Mouse (Mus musculus) kidney, adult 9 months (tissue): ENCODE data around the gene Ephb2.

ENCODE experiments used
- DNase-seq: peaks from one replicate; pipeline ENCODE4 v3.0.0; 2022

The Ephb2 gene

GRCm38 (mm10) chr4:136756486-136756885 lies 79.3 kb downstream of the Ephb2 start:
- DNase-seq: no peak

GRCm38 (mm10) chr4:136755364-136755811 lies 80.4 kb downstream of the Ephb2 start:
- no peak for DNase-seq

GRCm38 (mm10) chr4:136754256-136754655 lies 81.5 kb downstream of the Ephb2 start:
- DNase-seq: no peak

GRCm38 (mm10) chr4:136751355-136752020 lies 84.3 kb downstream of the Ephb2 start:
- DNase-seq: no peak

- no peak for DNase-seq
These were observed 85.0 kb downstream of the Ephb2 start for GRCm38 (mm10) chr4:136750578-136751338.

- no peak for DNase-seq
These were observed 85.8 kb downstream of the Ephb2 start for GRCm38 (mm10) chr4:136749851-136750577.

GRCm38 (mm10) chr4:136749431-136749830 lies 86.4 kb downstream of the Ephb2 start:
- no peak for DNase-seq

- no peak for DNase-seq
These were observed 86.9 kb downstream of the Ephb2 start for GRCm38 (mm10) chr4:136748842-136749392.

GRCm38 (mm10) chr4:136746516-136746915 lies 89.3 kb downstream of the Ephb2 start:
- DNase-seq: no peak

- peak; percentile 90 for DNase-seq
These were observed 93.1 kb downstream of the Ephb2 start for GRCm38 (mm10) chr4:136742677-136743076.

- no peak for DNase-seq
These were observed 93.9 kb downstream of the Ephb2 start for GRCm38 (mm10) chr4:136741840-136742239.

- peak; percentile 44 for DNase-seq
These were observed 94.8 kb downstream of the Ephb2 start for GRCm38 (mm10) chr4:136740963-136741362.

GRCm38 (mm10) chr4:136739189-136739588 lies 96.6 kb downstream of the Ephb2 start:
- no peak for DNase-seq

- no peak for DNase-seq
These were observed 97.5 kb downstream of the Ephb2 start for GRCm38 (mm10) chr4:136738291-136738690.

- DNase-seq: no peak
These were observed 99.9 kb downstream of the Ephb2 start for GRCm38 (mm10) chr4:136735856-136736255.

- no peak for DNase-seq
These were observed 101.5 kb downstream of the Ephb2 start for GRCm38 (mm10) chr4:136734210-136734803.

GRCm38 (mm10) chr4:136733217-136733865 lies 102.4 kb downstream of the Ephb2 start:
- DNase-seq: no peak

GRCm38 (mm10) chr4:136732536-136733121 lies 103.2 kb downstream of the Ephb2 start:
- DNase-seq: peak; percentile 40

- no peak for DNase-seq
These were observed 104.0 kb downstream of the Ephb2 start for GRCm38 (mm10) chr4:136731761-136732160.

GRCm38 (mm10) chr4:136731008-136731609 lies 104.7 kb downstream of the Ephb2 start:
- DNase-seq: no peak

GRCm38 (mm10) chr4:136730501-136730900 lies 105.3 kb downstream of the Ephb2 start:
- DNase-seq: no peak
